Mouse (Mus musculus) embryo, embryonic 11 days (tissue): ENCODE results near the gene Scmh1.

Experiments used
- DNase-seq: peaks from one replicate; pipeline ENCODE4 v3.0.0-alpha.2; 2015

Scmh1 gene

GRCm38 (mm10) chr4:120405806-120406638 is 941 bp downstream of the Scmh1 start:
- peak; percentile 39 for DNase-seq

- DNase-seq: no peak
Measured at GRCm38 (mm10) chr4:120406639-120407273, 1.7 kb downstream of the Scmh1 start.

- DNase-seq: no peak
Measured at GRCm38 (mm10) chr4:120418053-120418452, 13.0 kb downstream of the Scmh1 start.

- no peak for DNase-seq
Measured at GRCm38 (mm10) chr4:120420193-120420592, 15.1 kb downstream of the Scmh1 start.

GRCm38 (mm10) chr4:120420685-120421084 is 15.6 kb downstream of the Scmh1 start:
- DNase-seq: peak; percentile 41

- DNase-seq: no peak
Measured at GRCm38 (mm10) chr4:120430601-120431000, 25.5 kb downstream of the Scmh1 start.

- peak; percentile 35 for DNase-seq
Measured at GRCm38 (mm10) chr4:120432599-120433373, 27.7 kb downstream of the Scmh1 start.

- DNase-seq: no peak
Measured at GRCm38 (mm10) chr4:120461741-120462140, 56.7 kb downstream of the Scmh1 start.

- no peak for DNase-seq
Measured at GRCm38 (mm10) chr4:120472946-120473345, 67.9 kb downstream of the Scmh1 start.

GRCm38 (mm10) chr4:120487707-120488106 is 82.6 kb downstream of the Scmh1 start:
- DNase-seq: no peak

- DNase-seq: no peak
Measured at GRCm38 (mm10) chr4:120506955-120507354, 101.9 kb downstream of the Scmh1 start.

- DNase-seq: no peak
Measured at GRCm38 (mm10) chr4:120511203-120511602, 106.1 kb downstream of the Scmh1 start.

GRCm38 (mm10) chr4:120514366-120514765 is 109.3 kb downstream of the Scmh1 start:
- DNase-seq: no peak

GRCm38 (mm10) chr4:120516491-120516890 is 111.4 kb downstream of the Scmh1 start:
- no peak for DNase-seq

- DNase-seq: no peak
Measured at GRCm38 (mm10) chr4:120516907-120517306, 111.8 kb downstream of the Scmh1 start.

GRCm38 (mm10) chr4:120517335-120517734 is 112.3 kb downstream of the Scmh1 start:
- DNase-seq: no peak

GRCm38 (mm10) chr4:120521761-120522160 is 116.7 kb downstream of the Scmh1 start:
- DNase-seq: no peak

GRCm38 (mm10) chr4:120522351-120522750 is 117.3 kb downstream of the Scmh1 start:
- DNase-seq: no peak

- no peak for DNase-seq
Measured at GRCm38 (mm10) chr4:120523092-120523491, 118.0 kb downstream of the Scmh1 start.

- DNase-seq: no peak
Measured at GRCm38 (mm10) chr4:120528171-120528570, 123.1 kb downstream of the Scmh1 start.

- DNase-seq: no peak
Measured at GRCm38 (mm10) chr4:120531986-120532385, 126.9 kb downstream of the Scmh1 start, which contains the start of gene Slfnl1. Slfnl1 (plus strand) TSS chr4:120532231.

- no peak for DNase-seq
Measured at GRCm38 (mm10) chr4:120538664-120539063, 133.6 kb downstream of the Scmh1 start.

GRCm38 (mm10) chr4:120544896-120545295 is 139.8 kb downstream of the Scmh1 start:
- DNase-seq: no peak
